Mouse (Mus musculus): ENCODE data around the gene March9. TPM values are rescaled to one million over a fixed set of nuclear protein-coding genes. Genes with fewer than 3 reads are reported as not detected.

Gene March9
- polyA plus RNA-seq, 1 experiment = 5.4 TPM

DNA sequence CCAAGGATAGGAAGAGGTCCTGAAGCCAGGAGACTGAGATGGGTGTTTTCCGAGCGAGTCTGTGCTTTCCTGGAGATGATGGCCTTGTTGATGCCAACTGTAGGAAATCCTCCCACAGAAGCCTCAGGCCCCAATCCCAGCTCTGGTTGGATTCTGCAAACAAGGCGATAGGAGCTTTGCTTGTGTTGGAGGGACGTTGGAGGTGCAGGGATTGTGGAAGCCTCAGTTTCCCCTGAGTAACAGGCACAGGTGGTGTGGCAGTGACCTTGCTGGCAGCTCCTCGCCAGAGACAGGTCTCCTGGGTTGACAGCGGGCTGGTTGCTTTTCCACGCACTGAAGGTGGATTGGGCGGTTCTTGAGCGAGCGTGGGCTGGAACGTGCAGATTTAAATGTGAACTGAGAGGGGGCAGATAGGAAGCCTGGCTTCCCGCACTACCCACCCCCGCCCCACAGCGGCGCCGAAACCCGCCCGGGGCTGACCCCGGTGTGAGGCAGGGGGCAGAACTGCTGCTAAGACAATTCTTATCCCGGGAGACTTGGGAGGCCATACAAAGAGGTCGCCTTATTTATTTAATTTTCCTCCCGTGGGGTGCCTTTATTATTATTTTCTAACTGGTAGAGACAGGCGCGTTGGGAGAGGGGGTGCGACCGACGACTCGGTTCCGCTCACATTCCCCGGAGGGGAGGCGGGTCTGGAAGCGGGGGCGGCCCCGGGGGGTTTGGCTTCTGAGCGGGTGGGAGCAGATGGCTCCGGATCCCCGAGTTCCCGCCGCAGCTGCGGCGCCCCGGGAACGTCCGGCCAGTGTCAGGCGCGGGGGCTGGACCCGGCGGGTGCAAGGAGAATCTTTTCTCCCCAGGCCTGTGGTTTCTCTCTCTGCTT, 21.2 kb upstream of the March9 start:
- DNase-seq = no peak
- H3K4me1 ChIP-seq (ENCODE audit: control insufficient read depth, insufficient read depth, low read length) = peaks cover 3% of the 10 kb centered on the region
- WGBS = 11% methylated on average over 48 of the region's 48 CpGs
- H3K4me3 ChIP-seq (replicated peaks; ENCODE audit: extremely low read depth, low read depth, low read length) = no peak overlapping the region
- TF ChIP-seq POLR2A (IDR thresholded peaks at IDR 0.05; ENCODE audit: borderline replicate concordance, extremely low read depth, low read depth, low read length) = no peak
- no peak for TF ChIP-seq CTCF (IDR thresholded peaks at IDR 0.05; ENCODE audit: insufficient read depth, low read length)

- 20% methylated on average over 70 of the region's 70 CpGs for WGBS
- Histone ChIP-seq H3K4me3 (replicated peaks; ENCODE audit: extremely low read depth, low read depth, low read length) (no peak overlapping the region), H3K4me1 (ENCODE audit: control insufficient read depth, insufficient read depth, low read length) (peaks cover 3% of the 10 kb centered on the region)
- DNase-seq = no peak
- TF ChIP-seq POLR2A (IDR thresholded peaks at IDR 0.05; ENCODE audit: borderline replicate concordance, extremely low read depth, low read depth, low read length) (no peak), CTCF (IDR thresholded peaks at IDR 0.05; ENCODE audit: insufficient read depth, low read length) (no peak)
These were observed 19.8 kb upstream of the March9 start for GRCm38 (mm10) chr10:127079665-127080391.

- 12% methylated on average over 47 of the region's 49 CpGs for WGBS
- DNase-seq = no peak
- no peak for TF ChIP-seq CTCF (IDR thresholded peaks at IDR 0.05; ENCODE audit: insufficient read depth, low read length)
- no peak for TF ChIP-seq POLR2A (IDR thresholded peaks at IDR 0.05; ENCODE audit: borderline replicate concordance, extremely low read depth, low read depth, low read length)
- Histone ChIP-seq H3K4me1 (ENCODE audit: control insufficient read depth, insufficient read depth, low read length) (peaks cover 3% of the 10 kb centered on the region), H3K4me3 (replicated peaks; ENCODE audit: extremely low read depth, low read depth, low read length) (peak overlapping the region; percentile 13)
These were observed 18.9 kb upstream of the March9 start for GRCm38 (mm10) chr10:127078677-127079575.

DNA sequence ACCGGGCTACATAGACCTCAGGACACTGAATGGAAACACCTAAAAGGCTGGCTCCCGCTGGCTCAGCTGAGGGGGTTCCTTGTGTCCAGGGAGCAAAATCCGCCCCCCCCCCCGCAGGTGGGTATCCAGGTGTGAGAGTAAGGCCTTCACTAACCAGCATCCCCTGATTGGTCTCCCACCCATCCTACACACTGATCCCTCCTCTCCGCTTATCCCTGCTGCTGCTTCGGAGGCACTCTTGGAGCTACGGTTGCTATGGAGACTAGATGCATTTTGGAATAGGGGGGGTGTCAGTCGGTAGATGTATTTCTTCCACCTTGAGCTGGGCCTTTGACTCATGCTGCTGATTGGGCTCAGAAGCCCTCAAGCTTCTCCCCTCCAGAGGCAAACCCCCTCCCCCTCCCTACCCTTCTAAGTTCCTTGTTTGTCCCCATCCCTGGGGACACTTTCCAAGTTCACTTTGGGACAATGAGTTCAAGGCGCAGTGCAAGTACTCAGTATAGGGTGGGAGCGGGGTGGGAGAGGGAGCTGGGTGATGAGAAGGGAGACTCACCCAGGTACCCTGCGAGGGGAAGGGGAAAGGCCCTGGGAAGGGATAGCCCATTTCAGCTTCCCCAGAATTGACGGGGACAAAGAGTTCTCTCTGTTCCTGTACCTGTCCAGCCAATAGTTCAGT, 18.2 kb upstream of the March9 start:
- H3K4me1 ChIP-seq (ENCODE audit: control insufficient read depth, insufficient read depth, low read length) = peaks cover 3% of the 10 kb centered on the region
- H3K4me3 ChIP-seq (replicated peaks; ENCODE audit: extremely low read depth, low read depth, low read length) = no peak overlapping the region
- WGBS = 16% methylated on average over 12 of the region's 12 CpGs
- no peak for DNase-seq
- TF ChIP-seq CTCF (IDR thresholded peaks at IDR 0.05; ENCODE audit: insufficient read depth, low read length) = no peak
- no peak for TF ChIP-seq POLR2A (IDR thresholded peaks at IDR 0.05; ENCODE audit: borderline replicate concordance, extremely low read depth, low read depth, low read length)

DNA sequence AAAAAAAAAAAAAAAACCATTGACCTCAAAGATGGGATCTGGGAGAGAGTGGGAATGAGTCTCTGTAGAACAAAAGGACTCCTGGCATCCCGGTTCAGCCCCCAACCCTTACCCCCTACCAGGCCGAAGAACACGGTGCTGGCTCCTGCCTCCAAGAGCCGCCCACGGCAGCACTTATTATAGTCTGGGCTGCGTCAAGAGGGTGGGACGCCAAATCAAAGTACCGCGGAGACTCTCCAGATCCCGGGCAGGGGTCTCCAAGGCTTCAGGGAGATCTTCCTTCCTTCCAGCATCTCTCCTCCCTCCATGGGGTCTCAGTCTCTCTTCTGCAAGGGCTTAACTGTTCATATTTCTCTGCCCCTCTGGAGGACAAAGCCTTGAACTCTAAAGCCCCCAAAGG, 17.5 kb upstream of the March9 start:
- TF ChIP-seq POLR2A (IDR thresholded peaks at IDR 0.05; ENCODE audit: borderline replicate concordance, extremely low read depth, low read depth, low read length) (no peak), CTCF (IDR thresholded peaks at IDR 0.05; ENCODE audit: insufficient read depth, low read length) (no peak)
- DNase-seq = no peak
- Histone ChIP-seq H3K4me3 (replicated peaks; ENCODE audit: extremely low read depth, low read depth, low read length) (no peak overlapping the region), H3K4me1 (ENCODE audit: control insufficient read depth, insufficient read depth, low read length) (peaks cover 3% of the 10 kb centered on the region)
- 19% methylated on average over 10 of the region's 10 CpGs for WGBS

DNA sequence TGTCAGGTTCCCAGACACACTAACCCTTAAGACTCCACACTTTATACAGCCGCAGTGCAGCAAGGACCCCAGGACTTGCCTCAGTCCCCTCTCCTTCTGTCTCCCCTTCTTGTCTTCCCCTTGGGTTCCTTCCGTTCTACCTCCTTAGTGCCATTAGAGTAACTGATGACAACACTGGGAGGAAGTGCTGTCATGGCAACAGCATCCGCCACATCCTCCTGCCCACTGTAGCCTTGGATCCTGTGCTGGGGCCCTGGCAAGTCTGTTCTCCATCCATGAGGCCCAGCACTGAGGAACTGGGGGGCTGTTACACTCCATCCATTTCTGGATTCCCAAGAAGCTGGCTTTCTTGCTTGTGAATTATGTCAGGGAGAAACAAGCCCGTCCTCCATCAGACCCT, 16.1 kb upstream of the March9 start:
- H3K4me1 ChIP-seq (ENCODE audit: control insufficient read depth, insufficient read depth, low read length) = peaks cover 3% of the 10 kb centered on the region
- DNase-seq = no peak
- no peak overlapping the region for H3K4me3 ChIP-seq (replicated peaks; ENCODE audit: extremely low read depth, low read depth, low read length)
- WGBS = 35% methylated on average over 4 of the region's 4 CpGs
- TF ChIP-seq POLR2A (IDR thresholded peaks at IDR 0.05; ENCODE audit: borderline replicate concordance, extremely low read depth, low read depth, low read length) (no peak), CTCF (IDR thresholded peaks at IDR 0.05; ENCODE audit: insufficient read depth, low read length) (no peak)

DNA sequence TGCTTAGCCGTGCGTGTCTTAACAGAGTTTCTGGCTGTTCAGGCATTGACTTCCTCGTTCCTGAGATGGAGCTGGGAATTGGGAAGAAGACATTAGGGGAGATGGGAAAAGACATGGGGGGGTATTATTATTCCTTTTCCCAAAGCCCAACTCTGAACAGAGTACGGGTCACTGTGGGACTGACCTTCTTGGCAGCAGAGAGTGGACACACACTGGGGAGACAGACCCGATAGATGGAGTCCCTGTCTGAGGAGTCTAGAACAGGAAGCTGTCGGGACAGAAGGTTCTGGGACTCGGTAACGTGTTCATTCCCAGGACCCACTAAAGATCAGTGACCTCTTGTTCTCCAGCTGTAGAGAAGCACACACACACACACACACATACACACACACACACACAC, 15.7 kb upstream of the March9 start:
- DNase-seq = no peak
- peak overlapping the region; percentile 57 for H3K4me3 ChIP-seq (replicated peaks; ENCODE audit: extremely low read depth, low read depth, low read length)
- no peak for TF ChIP-seq POLR2A (IDR thresholded peaks at IDR 0.05; ENCODE audit: borderline replicate concordance, extremely low read depth, low read depth, low read length)
- TF ChIP-seq CTCF (IDR thresholded peaks at IDR 0.05; ENCODE audit: insufficient read depth, low read length) = no peak
- 50% methylated on average over 8 of the region's 8 CpGs for WGBS
- H3K4me1 ChIP-seq (ENCODE audit: control insufficient read depth, insufficient read depth, low read length) = peaks cover 3% of the 10 kb centered on the region

DNA sequence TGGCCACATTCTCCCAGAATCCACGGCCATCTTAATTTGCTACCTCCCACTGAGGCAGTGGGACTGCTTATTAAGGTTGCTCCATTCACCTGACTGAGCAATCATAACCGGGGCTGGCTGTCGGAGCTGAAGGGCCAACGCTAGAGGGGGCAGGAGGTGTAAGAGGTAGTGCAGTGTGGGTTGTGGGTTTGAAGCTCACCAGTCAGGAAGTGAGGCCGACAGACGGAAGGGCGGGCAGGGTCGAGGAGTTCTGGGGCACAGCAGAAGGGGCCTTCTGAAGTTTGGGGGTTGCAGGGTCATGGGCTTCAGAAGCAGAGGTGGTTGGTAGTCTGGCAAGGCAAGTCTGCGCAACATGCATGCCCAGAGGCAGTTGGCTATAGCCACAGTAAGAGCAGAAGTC, 15.1 kb upstream of the March9 start, which contains the start of gene Agap2:
TSS of gene Agap2 (plus strand) at position 205 of the 400 bp plus-strand sequence.
- Histone ChIP-seq H3K4me3 (replicated peaks; ENCODE audit: extremely low read depth, low read depth, low read length) (peak within 1 kb of the TSS; percentile 57), H3K4me1 (ENCODE audit: control insufficient read depth, insufficient read depth, low read length) (peaks cover 3% of the 10 kb centered on the region)
- WGBS = 47% methylated on average over 9 of the region's 9 CpGs
- no peak for DNase-seq
- TF ChIP-seq CTCF (IDR thresholded peaks at IDR 0.05; ENCODE audit: insufficient read depth, low read length) (0 out of 2 replicates have a peak, but pooled peaks have one; percentile 3), POLR2A (IDR thresholded peaks at IDR 0.05; ENCODE audit: borderline replicate concordance, extremely low read depth, low read depth, low read length) (no peak)
